In the genomic region with DNA sequence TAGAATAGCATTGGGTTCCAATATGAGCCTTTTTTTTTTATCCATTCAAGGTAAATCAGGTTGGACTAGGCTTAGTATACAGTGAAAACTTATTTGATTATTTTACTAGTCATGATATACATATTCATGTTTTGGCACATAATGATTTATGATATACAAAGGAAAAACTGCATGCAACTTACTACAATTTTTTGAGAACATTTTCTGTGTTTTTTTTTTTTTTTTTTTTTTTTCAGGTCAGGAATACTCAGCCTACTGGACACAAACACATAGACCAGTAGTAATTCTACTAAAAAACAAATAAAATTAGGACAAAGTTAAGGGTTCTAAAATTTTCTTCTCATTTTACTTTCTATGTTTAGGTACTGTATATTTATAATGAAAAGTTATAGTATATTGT, we compare ENCODE assay signal across 16 mouse cellular contexts.
"Had no signal": no experiment of that assay in that cellular context is flagged by ENCODE, and none has a peak within 500 bp of the region (broad histone marks: within the 10 kb centered on the region; RNA-seq: fewer than 3 reads in every experiment).

No protein-coding gene starts in this region.

- H3K9me3 ChIP-seq: neural tube, embryonic 13.5 days; neural tube, embryonic 15.5 days; stomach, embryonic 15.5 days had no signal

- H3K9ac ChIP-seq: neural tube, embryonic 13.5 days; neural tube, embryonic 15.5 days; stomach, embryonic 15.5 days had no signal

- H3K27me3 ChIP-seq: neural tube, embryonic 13.5 days; neural tube, embryonic 15.5 days; stomach, embryonic 15.5 days had no signal

- DNase-seq: retina, postnatal 1 day; right cerebral cortex, adult 18-20 months; right cerebral cortex, postnatal 14 days; right cerebral cortex, postnatal 25 days; right cerebral cortex, postnatal 4 days; spleen, adult 18-20 months; thymus, adult 18-20 months; thymus, adult 2 months; thymus, postnatal 14 days; thymus, postnatal 25 days; thymus, postnatal 36 days; thymus, postnatal 4 days had no signal

- H3K27ac ChIP-seq: neural tube, embryonic 13.5 days; neural tube, embryonic 15.5 days; stomach, embryonic 15.5 days; stomach, postnatal 0 days had no signal

- H3K4me3 ChIP-seq: neural tube, embryonic 13.5 days; neural tube, embryonic 15.5 days; stomach, embryonic 15.5 days had no signal

- H3K4me1 ChIP-seq: neural tube, embryonic 13.5 days; neural tube, embryonic 15.5 days; stomach, embryonic 15.5 days had no signal
